Mouse (Mus musculus): ENCODE measurements around the gene Ampd3.
A peak's percentile ranks its signal among the peaks of the same experiment; 100 is the strongest.

The Ampd3 gene

GRCm38 (mm10) chr7:110768001-110768400 is at the start of gene Ampd3:
Gene Ampd3, plus strand, starts transcription at chr7:110768206.
- DNase-seq (ENCODE audit: low spot score in 2 of 2) = no peak

- no peak for DNase-seq (ENCODE audit: low spot score in 2 of 2)
These were observed 49.5 kb upstream of the Ampd3 start for GRCm38 (mm10) chr7:110718505-110718904.

- DNase-seq (ENCODE audit: low spot score in 2 of 2) = no peak
These were observed 48.1 kb upstream of the Ampd3 start for GRCm38 (mm10) chr7:110719857-110720256.

- DNase-seq (ENCODE audit: low spot score in 2 of 2) = no peak
These were observed 45.8 kb upstream of the Ampd3 start for GRCm38 (mm10) chr7:110722183-110722582.

- peak; percentile 14 to 51 for DNase-seq (ENCODE audit: low spot score in 2 of 2)
These were observed 41.0 kb upstream of the Ampd3 start for GRCm38 (mm10) chr7:110727049-110727448.

GRCm38 (mm10) chr7:110728876-110729275 is 39.1 kb upstream of the Ampd3 start:
- no peak for DNase-seq (ENCODE audit: low spot score in 2 of 2)

- no peak for DNase-seq (ENCODE audit: low spot score in 2 of 2)
These were observed 38.7 kb upstream of the Ampd3 start for GRCm38 (mm10) chr7:110729295-110729694.

- DNase-seq (ENCODE audit: low spot score in 2 of 2) = no peak
These were observed 36.7 kb upstream of the Ampd3 start for GRCm38 (mm10) chr7:110731091-110731967.

GRCm38 (mm10) chr7:110732001-110732632 is 35.9 kb upstream of the Ampd3 start:
- no peak for DNase-seq (ENCODE audit: low spot score in 2 of 2)

GRCm38 (mm10) chr7:110736914-110737313 is 31.1 kb upstream of the Ampd3 start:
- DNase-seq (ENCODE audit: low spot score in 2 of 2) = no peak

GRCm38 (mm10) chr7:110739764-110740163 is 28.2 kb upstream of the Ampd3 start:
- no peak for DNase-seq (ENCODE audit: low spot score in 2 of 2)

- no peak for DNase-seq (ENCODE audit: low spot score in 2 of 2)
These were observed 27.8 kb upstream of the Ampd3 start for GRCm38 (mm10) chr7:110740188-110740587.

- DNase-seq (ENCODE audit: low spot score in 2 of 2) = no peak
These were observed 26.0 kb upstream of the Ampd3 start for GRCm38 (mm10) chr7:110742022-110742421.

- DNase-seq (ENCODE audit: low spot score in 2 of 2) = no peak
These were observed 21.9 kb upstream of the Ampd3 start for GRCm38 (mm10) chr7:110746087-110746562.

GRCm38 (mm10) chr7:110746809-110747208 is 21.2 kb upstream of the Ampd3 start:
- no peak for DNase-seq (ENCODE audit: low spot score in 2 of 2)

- no peak for DNase-seq (ENCODE audit: low spot score in 2 of 2)
These were observed 17.2 kb upstream of the Ampd3 start for GRCm38 (mm10) chr7:110750834-110751233.

GRCm38 (mm10) chr7:110751634-110752033 is 16.4 kb upstream of the Ampd3 start:
- no peak for DNase-seq (ENCODE audit: low spot score in 2 of 2)

GRCm38 (mm10) chr7:110753310-110753709 is 14.7 kb upstream of the Ampd3 start:
- no peak for DNase-seq (ENCODE audit: low spot score in 2 of 2)

- no peak for DNase-seq (ENCODE audit: low spot score in 2 of 2)
These were observed 14.1 kb upstream of the Ampd3 start for GRCm38 (mm10) chr7:110753926-110754330.

- DNase-seq (ENCODE audit: low spot score in 2 of 2) = no peak
These were observed 11.6 kb upstream of the Ampd3 start for GRCm38 (mm10) chr7:110756440-110756839.

- DNase-seq (ENCODE audit: low spot score in 2 of 2) = no peak
These were observed 5.3 kb upstream of the Ampd3 start for GRCm38 (mm10) chr7:110762605-110763180.

GRCm38 (mm10) chr7:110768451-110769064 is 552 bp downstream of the Ampd3 start:
- DNase-seq (ENCODE audit: low spot score in 2 of 2) = peak; percentile 4 to 16
